ENCODE assay signal across 9 mouse cellular contexts in genomic region chr3:98934041-98934440, GRCm38 (mm10). TPM values are rescaled to one million over a fixed set of nuclear protein-coding genes. Genes with fewer than 3 reads are reported as not detected.
"Had no signal": no experiment of that assay in that cellular context is flagged by ENCODE, and none has a peak within 500 bp of the region (broad histone marks: within the 10 kb centered on the region; RNA-seq: fewer than 3 reads in every experiment).

No protein-coding gene starts in this region.

- ATAC-seq: midbrain, embryonic 13.5 days had no signal

- H3K36me3 ChIP-seq: midbrain, embryonic 13.5 days had no signal

- H3K4me3 ChIP-seq: midbrain, embryonic 13.5 days had no signal

- H3K27ac ChIP-seq: hindbrain, embryonic 14.5 days; midbrain, embryonic 13.5 days had no signal

- H3K9ac ChIP-seq: hindbrain, embryonic 14.5 days; midbrain, embryonic 13.5 days had no signal

- H3K4me2 ChIP-seq: hindbrain, embryonic 14.5 days; midbrain, embryonic 13.5 days had no signal

- H3K9me3 ChIP-seq: midbrain, embryonic 13.5 days had no signal

- DNase-seq: layer of hippocampus, adult 9-11 months; left cerebral cortex, postnatal 4 days; lung, adult 18-20 months; right cerebral cortex, postnatal 14 days; thymus, postnatal 36 days had no signal

- H3K4me1 ChIP-seq: midbrain, embryonic 13.5 days had no signal

- H3K27me3 ChIP-seq: midbrain, embryonic 13.5 days had no signal

RNA-seq across cellular contexts. Expression of gene Hao2, which starts 41.0 kb away (rescaled TPM):
- polyA plus RNA-seq: hindbrain, embryonic 14.5 days; midbrain, embryonic 13.5 days; midbrain, postnatal 0 days; neural tube, embryonic 14.5 days had no signal
